In genomic region chr12:99207014-99207612, GRCm38 (mm10) we compare ENCODE assay signal across 16 mouse cellular contexts.
DNase-seq lines count a peak whose midpoint lies in the region; ATAC-seq and TF ChIP-seq lines count a peak whose summit lies in the region.
"Had no signal": no experiment of that assay in that cellular context is flagged by ENCODE, and none has a peak within 500 bp of the region (broad histone marks: within the 10 kb centered on the region; RNA-seq: fewer than 3 reads in every experiment).

No protein-coding gene starts in this region.

- peak; percentile 52; the same call in 1 of the 2 replicates for TF ChIP-seq EP300 in lung, postnatal 0 days (IDR thresholded peaks at IDR 0.05)

- ATAC-seq in forebrain, postnatal 0 days = no peak
- ATAC-seq in forebrain, embryonic 11.5 days (replicated peaks; ENCODE audit: low FRiP score) = no peak
- ATAC-seq in intestine, embryonic 15.5 days = peak; percentile 59
- ATAC-seq in lung, postnatal 0 days = peak; percentile 82

- H3K4me1 ChIP-seq in forebrain, postnatal 0 days (ENCODE audit: insufficient read depth) = no peaks in the 10 kb centered on the region
- H3K4me1 ChIP-seq in forebrain, embryonic 11.5 days (replicated peaks; ENCODE audit: control insufficient read depth, insufficient read depth, low read length) = no peaks in the 10 kb centered on the region
- H3K4me1 ChIP-seq in lung, adult 2 months (ENCODE audit: control insufficient read depth, insufficient read depth, low read length) = peaks cover 4% of the 10 kb centered on the region; the same call in 1 of the 2 replicates
- H3K4me1 ChIP-seq in intestine, embryonic 15.5 days (replicated peaks) = no peaks in the 10 kb centered on the region
- 0 out of 2 replicates have a peak, but pooled peaks cover 3% of the 10 kb centered on the region for H3K4me1 ChIP-seq in lung, postnatal 0 days (ENCODE audit: insufficient read depth, low read depth, low read length)
- H3K4me1 ChIP-seq: embryonic facial prominence, embryonic 12.5 days had no signal

- no peak overlapping the region for H3K9ac ChIP-seq in forebrain, postnatal 0 days
- H3K9ac ChIP-seq in forebrain, embryonic 11.5 days (ENCODE audit: low read length) = no peak overlapping the region
- no peak overlapping the region for H3K9ac ChIP-seq in intestine, embryonic 15.5 days
- H3K9ac ChIP-seq in lung, postnatal 0 days (replicated peaks; ENCODE audit: low read depth) = no peak overlapping the region
- H3K9ac ChIP-seq: embryonic facial prominence, embryonic 12.5 days; heart, embryonic 15.5 days had no signal

- peaks cover 2% of the 10 kb centered on the region; the same call in 1 of the 2 replicates for H3K36me3 ChIP-seq in forebrain, postnatal 0 days (ENCODE audit: insufficient read depth)
- no peaks in the 10 kb centered on the region for H3K36me3 ChIP-seq in forebrain, embryonic 11.5 days (ENCODE audit: control insufficient read depth, insufficient read depth, low read length)
- H3K36me3 ChIP-seq in intestine, embryonic 15.5 days = no peaks in the 10 kb centered on the region
- H3K36me3 ChIP-seq in lung, postnatal 0 days (ENCODE audit: insufficient read depth, low read length) = no peaks in the 10 kb centered on the region
- H3K36me3 ChIP-seq: heart, embryonic 15.5 days had no signal

- no peak for TF ChIP-seq POLR2A in lung, adult 2 months (IDR thresholded peaks at IDR 0.05; ENCODE audit: borderline replicate concordance, extremely low read depth, low read depth, low read length)

- DNase-seq in forebrain, postnatal 0 days = no peak
- DNase-seq in forebrain, embryonic 11.5 days (ENCODE audit: low spot score) = no peak
- no peak for DNase-seq in lung, adult 2 months
- DNase-seq in lung, postnatal 4 days = no peak
- peak; percentile 69 for DNase-seq in lung, postnatal 0 days (ENCODE audit: low spot score)
- DNase-seq in retina, embryonic 14.5 days (ENCODE audit: low spot score) = no peak
- DNase-seq in embryo, embryonic 10 days (ENCODE audit: low spot score) = no peak
- DNase-seq: adrenal gland, adult 8-10 months; cerebellum, adult 11-12 months; gastrocnemius, postnatal 10 days; heart, adult 18-20 months; midbrain, embryonic 14.5 days; right cerebral cortex, adult 18-20 months had no signal

- no peak overlapping the region for H3K4me2 ChIP-seq in forebrain, postnatal 0 days (ENCODE audit: low read depth)
- no peak overlapping the region for H3K4me2 ChIP-seq in forebrain, embryonic 11.5 days (ENCODE audit: low read depth, low read length, severe bottlenecking)
- no peak overlapping the region for H3K4me2 ChIP-seq in intestine, embryonic 15.5 days (replicated peaks)
- no peak overlapping the region for H3K4me2 ChIP-seq in lung, postnatal 0 days (replicated peaks; ENCODE audit: low read depth, low read length)
- H3K4me2 ChIP-seq: embryonic facial prominence, embryonic 12.5 days; heart, embryonic 15.5 days had no signal

- H3K9me3 ChIP-seq in forebrain, postnatal 0 days (ENCODE audit: low read length) = no peaks in the 10 kb centered on the region
- no peaks in the 10 kb centered on the region for H3K9me3 ChIP-seq in forebrain, embryonic 11.5 days (ENCODE audit: control insufficient read depth, low read length)
- no peaks in the 10 kb centered on the region for H3K9me3 ChIP-seq in intestine, embryonic 15.5 days
- no peaks in the 10 kb centered on the region for H3K9me3 ChIP-seq in lung, postnatal 0 days (ENCODE audit: low read length)
- H3K9me3 ChIP-seq: embryonic facial prominence, embryonic 12.5 days; heart, embryonic 15.5 days had no signal

- H3K4me3 ChIP-seq in forebrain, postnatal 0 days (ENCODE audit: low read depth, low read length) = no peak overlapping the region
- no peak overlapping the region for H3K4me3 ChIP-seq in forebrain, embryonic 11.5 days (ENCODE audit: low read depth, low read length)
- no peak overlapping the region for H3K4me3 ChIP-seq in lung, adult 2 months (replicated peaks; ENCODE audit: extremely low read depth, low read depth, low read length)
- no peak overlapping the region for H3K4me3 ChIP-seq in intestine, embryonic 15.5 days (replicated peaks)
- no peak overlapping the region for H3K4me3 ChIP-seq in lung, postnatal 0 days (ENCODE audit: low read depth, low read length)
- H3K4me3 ChIP-seq: embryonic facial prominence, embryonic 12.5 days; heart, embryonic 15.5 days had no signal

- WGBS in forebrain, postnatal 0 days = 84% methylated on average over 15 of the region's 15 CpGs
- 91% methylated on average over 15 of the region's 15 CpGs for WGBS in forebrain, embryonic 11.5 days
- WGBS in lung, adult 2 months = 62% methylated on average over 15 of the region's 15 CpGs
- WGBS in intestine, embryonic 15.5 days = 69% methylated on average over 15 of the region's 15 CpGs
- WGBS in lung, postnatal 0 days = 52% methylated on average over 15 of the region's 15 CpGs

- no peaks in the 10 kb centered on the region for H3K27me3 ChIP-seq in forebrain, postnatal 0 days (ENCODE audit: insufficient read depth, low read length)
- no peaks in the 10 kb centered on the region for H3K27me3 ChIP-seq in forebrain, embryonic 11.5 days (ENCODE audit: control insufficient read depth, insufficient read depth, low read length)
- no peaks in the 10 kb centered on the region for H3K27me3 ChIP-seq in intestine, embryonic 15.5 days (replicated peaks)
- H3K27me3 ChIP-seq in lung, postnatal 0 days (replicated peaks; ENCODE audit: insufficient read depth, low read length) = no peaks in the 10 kb centered on the region
- H3K27me3 ChIP-seq: embryonic facial prominence, embryonic 12.5 days; heart, embryonic 15.5 days had no signal

- H3K27ac ChIP-seq in forebrain, postnatal 0 days (ENCODE audit: low read depth, low read length) = no peak overlapping the region
- H3K27ac ChIP-seq in forebrain, embryonic 11.5 days (ENCODE audit: low read depth, low read length) = no peak overlapping the region
- H3K27ac ChIP-seq in intestine, embryonic 15.5 days = no peak overlapping the region
- H3K27ac ChIP-seq in lung, postnatal 0 days (ENCODE audit: low read length) = no peak overlapping the region
- H3K27ac ChIP-seq: embryonic facial prominence, embryonic 12.5 days; heart, embryonic 15.5 days had no signal

- TF ChIP-seq CTCF in forebrain, postnatal 0 days (IDR thresholded peaks at IDR 0.05; ENCODE audit: low read depth) = 0 out of 2 replicates have a peak, but pooled peaks have one; percentile 8
- TF ChIP-seq CTCF in lung, adult 2 months (IDR thresholded peaks at IDR 0.05; ENCODE audit: insufficient read depth, low read length) = peak; percentile 22; the same call in 1 of the 2 replicates
- TF ChIP-seq CTCF in lung, postnatal 0 days (IDR thresholded peaks at IDR 0.05) = peak; percentile 51

Comparison
In these comparisons a context has a peak if more than half of its experiments do, and no peak if none do; other contexts are left out.
1. ATAC-seq: peak in intestine, embryonic 15.5 days (single experiment) and lung, postnatal 0 days (single experiment); none in forebrain, postnatal 0 days (single experiment) and forebrain, embryonic 11.5 days (single experiment).
2. Peak in every context shown above with its lines, with median percentiles within 50 percentile points of each other: CTCF ChIP-seq.